Comparison of ENCODE assay signal across 8 mouse cellular contexts in genomic region chr4:32916689-32917385, GRCm38 (mm10). TPM values are rescaled to one million over a fixed set of nuclear protein-coding genes. Genes with fewer than 3 reads are reported as not detected.
A peak's percentile ranks its signal among the peaks of the same experiment; 100 is the strongest.
DNase-seq lines count a peak whose midpoint lies in the region; ATAC-seq and TF ChIP-seq lines count a peak whose summit lies in the region.

No protein-coding gene starts in this region.

- no peak overlapping the region for H3K27ac ChIP-seq in heart, embryonic 13.5 days (replicated peaks)
- H3K27ac ChIP-seq in kidney, adult 2 months (ENCODE audit: insufficient read depth, low read depth, low read length), result no peak overlapping the region
- H3K27ac ChIP-seq in liver, embryonic 16.5 days (ENCODE audit: low read length), result peak overlapping the region; percentile 21; the same call in 1 of the 2 replicates

- H3K36me3 ChIP-seq in heart, embryonic 13.5 days, result no peaks in the 10 kb centered on the region
- H3K36me3 ChIP-seq in kidney, adult 2 months (ENCODE audit: control insufficient read depth, insufficient read depth, low read length), result no peaks in the 10 kb centered on the region
- no peaks in the 10 kb centered on the region for H3K36me3 ChIP-seq in liver, embryonic 16.5 days (ENCODE audit: control insufficient read depth, insufficient read depth)

- no peak for DNase-seq in heart, adult 18-20 months
- peak; percentile 47 for DNase-seq in embryo, embryonic 10.5 days (ENCODE audit: low spot score)
- peak; percentile 22 for DNase-seq in kidney, adult 2 months
- DNase-seq in cerebellum, postnatal 4 days (ENCODE audit: low spot score in 2 of 2), result no peak
- no peak for DNase-seq in adrenal gland, postnatal 4 days (ENCODE audit: low spot score in 2 of 2)

- H3K9me3 ChIP-seq in heart, embryonic 13.5 days, result no peaks in the 10 kb centered on the region
- no peaks in the 10 kb centered on the region for H3K9me3 ChIP-seq in liver, embryonic 16.5 days (replicated peaks; ENCODE audit: control insufficient read depth, low read length)

- no peak overlapping the region for H3K9ac ChIP-seq in heart, embryonic 13.5 days
- no peak overlapping the region for H3K9ac ChIP-seq in liver, embryonic 16.5 days (ENCODE audit: low read depth, low read length)

- peak; percentile 75; the same call in 1 of the 2 replicates for ATAC-seq in heart, embryonic 13.5 days (ENCODE audit: extremely low read depth, insufficient number of reproducible peaks, low FRiP score, low TSS enrichment)
- ATAC-seq in liver, embryonic 16.5 days (ENCODE audit: low read depth), result peak; percentile 80
- ATAC-seq in megakaryocyte-erythroid progenitor cell, adult 5-6 weeks (replicated peaks; ENCODE audit: low FRiP score, low TSS enrichment, poor library complexity, severe bottlenecking), result no peak

- peaks cover 30% of the 10 kb centered on the region for H3K4me1 ChIP-seq in heart, embryonic 13.5 days
- peaks cover 6% of the 10 kb centered on the region for H3K4me1 ChIP-seq in kidney, adult 2 months (ENCODE audit: control insufficient read depth, insufficient read depth, low read length)
- H3K4me1 ChIP-seq in liver, embryonic 16.5 days (ENCODE audit: control insufficient read depth, low read depth, low read length), result peaks cover 3% of the 10 kb centered on the region; the same call in 1 of the 2 replicates

- no peak for TF ChIP-seq CTCF in kidney, adult 2 months (conservative IDR thresholded peaks at IDR 0.05; ENCODE audit: insufficient read depth, insufficient read length, low read depth, low read length)

- H3K27me3 ChIP-seq in heart, embryonic 13.5 days (replicated peaks), result no peaks in the 10 kb centered on the region
- no peaks in the 10 kb centered on the region for H3K27me3 ChIP-seq in kidney, adult 2 months (replicated peaks; ENCODE audit: control insufficient read depth, insufficient read depth, low read length)
- no peaks in the 10 kb centered on the region for H3K27me3 ChIP-seq in liver, embryonic 16.5 days (ENCODE audit: control insufficient read depth, insufficient read depth, low read depth, low read length)

- no peak overlapping the region for H3K4me2 ChIP-seq in heart, embryonic 13.5 days
- peak overlapping the region; percentile 27 for H3K4me2 ChIP-seq in liver, embryonic 16.5 days (ENCODE audit: low read depth, low read length)

- TF ChIP-seq POLR2A in kidney, adult 2 months (IDR thresholded peaks at IDR 0.05; ENCODE audit: low read depth, low read length), result no peak

- 49% methylated on average over 6 of the region's 6 CpGs for WGBS in heart, embryonic 13.5 days
- WGBS in kidney, adult 2 months, result 65% methylated on average over 6 of the region's 6 CpGs
- 53% methylated on average over 6 of the region's 6 CpGs for WGBS in liver, embryonic 16.5 days (ENCODE audit: insufficient replicate concordance)

- no peak overlapping the region for H3K4me3 ChIP-seq in heart, embryonic 13.5 days
- no peak overlapping the region for H3K4me3 ChIP-seq in kidney, adult 2 months (ENCODE audit: insufficient read depth, low read depth, low read length)
- no peak overlapping the region for H3K4me3 ChIP-seq in liver, embryonic 16.5 days (ENCODE audit: low read depth, low read length)

RNA-seq across cellular contexts. Expression of gene Ankrd6, which starts 33.8 kb away (rescaled TPM):
- polyA plus RNA-seq in heart, embryonic 13.5 days (2015; fragmentation: Nextera tagmentation; extraction: Ambion mirVana), result 4.2 and 5.0 TPM in 2 replicates
- total RNA-seq in heart, adult 18-20 months (2021), result 1 to 10 TPM; 4.8 to 5.9 TPM
- polyA plus RNA-seq in kidney, adult 2 months (2012; rRNA removed), result 0.71 and 1.1 TPM in 2 replicates
- 0.55 and 0.60 TPM in 2 replicates for polyA plus RNA-seq in liver, embryonic 16.5 days (2015; fragmentation: Nextera tagmentation; extraction: Ambion mirVana)
- total RNA-seq in adrenal gland, postnatal 4 days (2021), result 1 to 10 TPM; 7.6 to 10.0 TPM
- 4.2 and 9.0 TPM in 2 replicates for total RNA-seq in megakaryocyte-erythroid progenitor cell, adult 5-6 weeks (2014; fragmentation: Nextera tagmentation)
- 1.3 and 3.1 TPM in 2 replicates for total RNA-seq in megakaryocyte-erythroid progenitor cell, adult 5-6 weeks (2017)

Comparison
In these comparisons a context has a peak if more than half of its experiments do, and no peak if none do; other contexts are left out.
1. DNase-seq: peak in embryo, embryonic 10.5 days (single experiment) and kidney, adult 2 months (single experiment); none in heart, adult 18-20 months (0 of 2), cerebellum, postnatal 4 days (0 of 2) and adrenal gland, postnatal 4 days (0 of 2).